Mouse (Mus musculus) heart, adult 11 months (tissue): ENCODE results near the gene Pkdcc.

Source experiments
- DNase-seq: peaks from one replicate; pipeline ENCODE4 v3.0.0; 2022

The Pkdcc gene

GRCm38 (mm10) chr17:83213228-83213915 is 1.7 kb upstream of the Pkdcc start:
- DNase-seq = peak; percentile 90

DNA sequence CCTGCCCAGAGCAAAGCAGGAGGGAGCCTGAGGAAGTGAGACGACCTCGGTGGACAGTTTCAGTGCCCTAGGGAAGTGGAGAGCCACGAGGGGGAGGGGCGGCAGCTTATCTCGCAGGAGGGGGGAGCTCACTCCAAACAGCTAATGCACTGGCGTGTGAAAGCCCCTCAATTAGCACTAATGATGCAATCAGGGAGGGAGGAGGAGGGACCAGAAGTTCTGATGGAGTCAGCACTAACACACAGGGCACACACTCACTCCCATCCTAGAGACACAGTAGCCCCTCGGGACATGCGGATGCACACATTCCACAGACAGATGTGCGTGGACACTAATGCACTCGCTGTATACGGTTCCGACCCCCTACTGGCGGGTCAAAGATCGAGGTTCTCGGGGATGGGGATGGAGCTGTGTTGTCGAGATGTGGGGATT is 915 bp upstream of the Pkdcc start:
- DNase-seq = peak; percentile 98

DNA sequence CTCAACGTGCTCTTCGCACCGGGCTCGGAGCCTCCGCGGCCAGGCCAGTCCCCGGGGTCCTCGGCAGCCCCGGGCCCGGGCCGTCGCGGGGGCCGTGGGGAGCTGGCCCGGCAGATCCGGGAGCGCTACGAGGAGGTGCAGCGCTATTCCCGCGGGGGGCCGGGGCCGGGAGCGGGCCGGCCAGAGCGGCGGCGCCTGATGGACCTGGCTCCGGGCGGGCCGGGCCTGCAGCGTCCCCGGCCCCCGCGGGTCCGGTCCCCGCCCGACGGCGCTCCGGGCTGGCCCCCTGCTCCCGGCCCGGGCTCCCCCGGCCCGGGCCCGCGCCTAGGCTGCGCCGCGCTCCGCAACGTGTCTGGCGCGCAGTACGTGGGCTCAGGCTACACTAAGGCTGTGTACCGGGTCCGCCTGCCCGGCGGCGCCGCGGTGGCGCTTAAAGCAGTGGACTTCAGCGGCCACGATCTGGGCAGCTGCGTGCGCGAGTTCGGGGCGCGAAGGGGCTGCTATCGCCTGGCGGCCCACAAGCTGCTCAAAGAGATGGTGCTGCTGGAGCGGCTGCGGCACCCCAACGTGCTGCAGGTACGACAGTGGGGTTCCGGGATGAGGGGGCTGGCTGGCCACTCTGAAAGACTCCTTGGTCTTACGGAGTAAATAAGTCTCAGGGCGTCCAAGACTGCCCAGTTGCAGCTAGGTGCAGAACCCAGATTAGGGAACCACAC is 595 bp downstream of the Pkdcc start:
- DNase-seq = peak; percentile 96

GRCm38 (mm10) chr17:83216251-83216919 is 1.3 kb downstream of the Pkdcc start:
- peak; percentile 90 for DNase-seq

- peak; percentile 91 for DNase-seq
Measured at GRCm38 (mm10) chr17:83218189-83218588, 3.1 kb downstream of the Pkdcc start.

GRCm38 (mm10) chr17:83218722-83219121 is 3.6 kb downstream of the Pkdcc start:
- DNase-seq = peak; percentile 88

DNA sequence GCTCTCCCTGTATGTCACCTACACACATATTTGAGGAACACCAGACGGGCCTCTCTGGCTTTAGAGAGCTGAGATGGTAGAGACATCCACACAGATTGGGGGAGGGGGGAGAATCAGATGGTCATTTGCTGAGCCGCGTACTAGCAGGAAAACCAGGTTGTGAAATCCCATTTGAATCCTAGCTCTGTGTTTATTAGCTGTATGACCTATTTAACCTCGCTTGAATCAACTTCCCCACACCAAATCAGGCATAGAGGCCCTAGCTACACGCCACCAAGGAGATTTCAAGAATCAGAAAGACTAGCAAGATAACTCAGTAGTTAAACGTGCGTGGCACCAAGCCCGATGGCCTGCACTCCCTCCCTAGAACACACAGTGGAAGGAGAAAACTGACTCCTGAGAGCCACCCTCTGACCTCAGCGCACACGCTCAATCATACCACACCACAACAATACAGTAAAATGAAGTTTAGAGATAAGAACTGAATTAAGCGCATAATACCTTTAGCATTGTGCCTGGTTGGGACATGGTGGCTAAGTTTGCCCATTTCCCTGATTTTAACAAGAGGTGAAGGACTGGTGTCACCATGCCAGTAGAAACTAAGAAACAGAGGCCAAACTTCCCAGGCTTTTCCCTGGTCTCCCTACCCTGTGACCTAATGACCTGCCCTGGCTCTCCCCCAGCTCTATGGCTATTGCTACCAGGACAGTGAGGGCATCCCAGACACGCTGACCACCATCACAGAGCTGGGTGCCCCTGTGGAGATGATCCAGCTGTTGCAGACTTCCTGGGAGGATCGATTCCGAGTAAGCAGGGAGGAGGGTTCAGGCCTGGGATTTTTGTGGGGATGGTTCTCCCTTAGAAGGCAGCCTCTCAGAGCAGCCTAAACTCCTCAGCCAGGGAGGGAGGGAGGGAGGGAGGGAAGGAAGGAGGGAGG is 4.5 kb downstream of the Pkdcc start:
- DNase-seq = peak; percentile 97

DNA sequence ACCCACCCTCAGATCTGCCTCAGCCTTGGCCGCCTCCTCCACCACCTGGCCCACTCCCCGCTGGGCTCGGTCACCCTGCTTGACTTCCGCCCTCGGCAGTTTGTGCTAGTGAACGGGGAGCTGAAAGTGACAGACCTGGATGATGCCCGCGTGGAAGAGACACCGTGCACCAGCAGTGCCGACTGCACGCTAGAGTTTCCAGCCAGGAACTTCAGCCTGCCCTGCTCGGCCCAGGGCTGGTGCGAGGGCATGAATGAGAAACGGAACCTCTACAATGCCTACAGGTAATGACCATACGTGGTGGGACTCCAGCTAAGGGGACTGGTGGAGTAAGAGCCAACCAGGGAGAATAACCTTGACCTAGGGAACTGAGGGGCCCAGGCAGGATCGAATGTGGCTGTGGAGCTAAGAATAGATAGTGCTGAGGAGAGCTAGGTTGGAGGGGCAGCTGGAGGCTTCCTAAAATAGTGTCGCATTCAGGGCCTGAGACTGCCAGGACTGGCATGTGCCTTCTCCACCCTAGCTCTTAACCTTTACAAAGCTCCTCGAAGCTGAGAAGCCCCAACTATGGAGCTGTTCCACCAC is 6.0 kb downstream of the Pkdcc start:
- DNase-seq = peak; percentile 98

DNA sequence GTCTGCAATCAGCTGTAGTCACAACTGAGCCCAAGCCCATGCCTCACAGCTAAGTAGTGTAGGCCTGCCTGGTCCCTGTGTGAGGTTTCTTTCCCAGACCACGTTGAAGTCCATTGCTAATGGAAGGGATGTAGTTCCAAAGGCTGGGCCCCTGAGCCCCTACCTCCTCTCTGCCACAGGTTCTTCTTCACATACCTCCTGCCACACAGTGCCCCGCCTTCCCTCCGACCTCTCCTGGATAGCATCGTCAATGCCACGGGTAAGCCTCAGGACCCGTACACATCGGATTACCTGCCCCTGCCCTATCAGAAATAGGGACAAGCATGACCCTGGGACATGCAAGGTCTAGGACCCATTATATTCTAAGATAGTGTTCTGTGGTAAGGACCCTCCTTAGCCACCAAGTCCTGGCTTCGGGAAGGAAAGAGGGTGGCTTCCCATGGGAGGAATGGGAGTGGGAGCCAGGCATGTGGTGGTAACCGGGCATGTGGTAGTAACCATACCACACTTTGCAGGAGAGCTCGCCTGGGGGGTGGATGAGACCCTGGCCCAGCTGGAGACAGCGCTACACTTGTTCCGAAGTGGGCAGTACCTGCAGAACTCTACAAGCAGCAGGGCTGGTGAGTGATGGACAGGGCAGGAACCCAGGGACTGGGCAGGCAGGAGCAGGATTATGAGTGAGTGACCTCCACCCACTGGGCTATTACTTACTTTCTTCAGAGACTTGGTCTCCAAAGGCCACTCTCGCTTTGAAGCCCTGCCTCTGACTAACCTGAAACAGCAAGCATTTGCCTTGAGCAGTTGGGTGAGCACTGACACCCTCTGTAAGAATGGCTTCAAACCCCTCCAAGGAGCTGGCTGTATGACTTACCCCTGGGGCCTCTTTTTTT is 6.8 kb downstream of the Pkdcc start:
- peak; percentile 92 for DNase-seq

GRCm38 (mm10) chr17:83222705-83223104 is 7.6 kb downstream of the Pkdcc start:
- DNase-seq = peak; percentile 88

DNA sequence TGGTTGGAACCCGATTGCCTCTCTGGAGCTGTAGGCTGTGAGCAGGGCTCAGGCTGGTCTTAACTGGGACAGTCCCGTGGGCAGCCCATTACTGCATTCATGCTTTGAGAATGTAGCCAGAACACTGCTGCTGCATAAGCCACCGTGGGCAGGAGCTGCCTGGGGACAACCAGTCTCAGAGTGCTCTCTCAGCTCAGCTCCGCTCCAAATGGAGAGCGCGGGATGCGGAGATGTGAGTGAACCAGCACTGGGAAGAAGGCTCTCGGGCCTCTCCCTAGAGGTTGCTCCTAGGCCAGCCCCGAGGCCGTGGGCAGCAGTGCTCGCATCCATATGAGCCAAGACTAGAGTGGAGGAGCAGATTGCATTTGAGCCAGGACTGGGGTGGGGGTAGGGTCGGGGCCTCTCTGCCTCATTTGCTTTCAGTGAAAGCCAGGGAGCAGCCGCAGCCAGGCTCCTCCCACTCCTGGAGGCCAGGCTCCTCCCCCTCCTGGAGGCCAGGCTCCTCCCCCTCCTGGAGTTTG is 9.4 kb downstream of the Pkdcc start:
- peak; percentile 90 for DNase-seq

DNA sequence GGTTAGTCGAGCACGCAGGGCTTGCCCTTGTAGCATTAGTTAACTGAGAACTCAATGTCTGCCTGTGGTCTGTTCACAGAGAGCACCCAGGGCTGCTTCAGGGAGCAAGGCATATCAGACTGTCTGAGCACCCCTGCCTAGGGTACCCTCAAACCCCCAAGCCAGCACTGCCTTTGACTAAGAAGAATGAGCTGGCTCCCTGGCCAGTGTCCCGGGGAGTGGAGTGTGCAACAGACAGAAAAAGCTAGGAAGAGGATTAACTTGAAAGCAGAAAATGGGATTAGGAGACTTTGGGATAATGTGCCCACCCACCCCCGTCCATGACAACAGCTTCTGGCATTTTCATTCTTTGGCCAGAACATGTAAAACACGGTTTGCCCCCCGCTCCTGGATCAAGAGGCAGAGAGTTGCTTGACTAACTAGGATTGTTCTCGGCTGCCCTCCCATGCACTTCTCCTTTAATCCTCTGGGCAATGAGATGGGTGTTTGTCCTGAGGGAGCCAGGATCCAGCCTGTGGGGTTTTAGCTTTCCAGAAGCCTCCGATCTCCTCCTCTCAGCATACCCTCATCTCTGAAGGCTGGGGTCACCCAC is 11.4 kb downstream of the Pkdcc start:
- DNase-seq = no peak

GRCm38 (mm10) chr17:83231357-83231756 is 16.3 kb downstream of the Pkdcc start:
- DNase-seq = no peak

- DNase-seq = peak; percentile 55
Measured at GRCm38 (mm10) chr17:83235227-83235626, 20.1 kb downstream of the Pkdcc start.

DNA sequence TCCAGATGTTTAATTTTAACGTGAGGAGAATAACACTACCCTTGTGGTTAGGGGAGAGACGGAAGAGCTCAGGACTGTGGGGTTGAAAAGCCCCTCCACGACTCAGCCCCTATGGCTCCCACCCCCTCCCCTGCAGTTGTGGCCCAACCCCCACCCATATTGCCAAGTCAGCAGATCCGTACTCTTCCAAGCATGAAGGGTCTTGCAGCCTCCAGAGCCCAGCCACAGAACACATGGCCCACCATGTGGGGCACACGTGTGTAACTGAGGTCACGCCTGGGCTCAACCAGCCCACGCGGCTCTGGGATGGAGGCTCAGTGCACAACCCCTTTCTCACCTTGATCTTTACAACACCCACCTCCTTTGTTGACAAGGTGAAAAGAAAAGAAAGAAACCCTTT is 21.1 kb downstream of the Pkdcc start:
- peak; percentile 79 for DNase-seq

DNA sequence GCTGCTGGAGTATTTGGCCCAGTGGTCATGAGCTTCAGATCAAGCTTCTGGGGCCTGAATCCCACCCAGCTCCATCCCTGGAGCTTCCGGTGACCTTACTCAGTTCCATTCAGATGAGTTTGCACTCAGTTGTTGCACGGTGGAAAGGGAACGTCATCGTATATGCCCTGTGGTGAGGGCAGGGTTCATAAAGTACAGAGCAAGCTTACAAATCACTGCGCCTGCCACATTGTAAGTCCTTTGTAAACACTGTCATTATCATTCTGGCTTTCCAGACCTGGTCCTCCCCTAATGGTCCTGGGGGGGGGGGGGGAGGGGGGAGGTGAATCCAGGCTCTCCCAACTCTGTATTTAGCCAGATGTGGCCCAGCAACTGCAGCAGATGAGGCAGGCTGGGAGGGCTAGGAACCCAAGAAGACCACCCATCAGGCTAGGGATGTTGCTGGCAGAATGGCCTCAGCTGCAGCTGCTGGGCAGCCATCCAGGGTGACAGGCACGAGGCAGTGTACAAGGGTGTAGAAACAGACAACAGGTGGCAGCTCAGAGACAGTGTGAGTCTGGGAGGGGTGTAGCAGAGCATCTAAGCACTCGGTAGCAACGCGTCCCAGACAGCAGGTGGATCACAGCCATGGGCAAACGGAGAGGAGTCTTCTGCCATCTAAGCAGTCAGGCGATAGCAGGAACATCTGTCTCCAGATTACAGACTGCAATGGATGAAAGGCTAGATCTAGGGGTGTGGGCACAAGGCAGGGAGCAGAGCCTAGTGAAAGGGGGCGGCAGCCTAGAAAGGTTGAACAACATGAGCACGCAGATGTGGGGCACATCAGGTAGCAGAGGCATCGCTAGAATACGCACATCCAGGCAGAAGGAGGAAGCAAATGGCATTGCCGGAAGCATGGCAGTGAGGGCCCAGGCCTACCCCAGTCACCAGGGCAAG is 23.3 kb downstream of the Pkdcc start:
- peak; percentile 88 for DNase-seq

GRCm38 (mm10) chr17:83244502-83244901 is 29.4 kb downstream of the Pkdcc start:
- peak; percentile 81 for DNase-seq

DNA sequence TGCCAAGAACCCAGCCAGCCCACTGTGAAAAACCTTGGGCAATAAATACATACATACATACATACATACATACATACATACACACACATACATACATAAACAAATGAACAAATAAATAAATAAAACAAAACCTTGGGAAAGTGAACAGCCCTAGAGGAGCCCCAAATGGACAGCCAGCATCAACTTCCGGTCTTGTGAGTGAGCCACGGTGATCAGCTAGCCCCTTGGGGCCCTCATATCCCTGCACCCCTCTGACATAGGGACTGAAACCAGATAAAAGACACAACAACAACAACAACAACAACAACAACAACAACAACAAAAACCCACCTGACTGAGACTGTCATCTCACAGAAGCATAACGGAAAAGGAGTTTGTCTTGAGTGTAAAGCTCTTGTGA is 30.4 kb downstream of the Pkdcc start:
- peak; percentile 56 for DNase-seq

DNA sequence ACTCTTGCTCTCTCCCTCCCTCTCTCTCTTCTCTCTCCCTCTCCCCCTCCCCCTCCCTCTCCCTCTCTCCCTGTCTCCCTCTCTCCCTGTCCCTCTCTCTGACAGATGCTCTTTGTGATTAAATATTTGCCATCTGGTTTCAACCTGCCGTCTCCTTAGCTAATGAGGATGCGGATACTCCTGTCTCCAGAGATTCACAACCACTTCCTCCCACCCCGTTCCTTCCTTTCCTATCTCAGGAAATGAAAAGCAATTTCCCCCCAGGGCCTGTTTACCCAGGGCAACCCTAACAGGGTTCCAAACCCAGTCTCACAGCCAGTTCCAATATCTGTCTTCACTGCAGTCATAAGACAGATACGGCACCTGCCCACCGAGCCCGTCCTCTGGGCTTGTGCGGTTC is 31.0 kb downstream of the Pkdcc start:
- DNase-seq = peak; percentile 79
